Mouse (Mus musculus) stomach, embryonic 16.5 days (tissue): ENCODE measurements at regions not wholly inside any gene's neighbourhood (a gene's known extent, or its start where the extent isn't known, plus 50 kb on each side); places are given as distances from the start of the nearest gene placed in this dataset.

Source experiments
- ATAC-seq: fragments of 200-750 bp; cut with Nextera tagmentation; 2 replicates; pipeline ENCODE4 v1.8.0; 2017; ENCODE audit warnings: moderate number of reproducible peaks, moderate TSS enrichment; ENCODE audit not compliant: insufficient read depth, low FRiP score
- H3K27ac ChIP-seq: fragments of 300-500 bp; sonication (generic); 2 replicates; pipeline ENCODE4 v1.5.1; 2014; ENCODE audit warnings: low read length
- H3K27me3 ChIP-seq: fragments of 300-500 bp; sonication (generic); 2 replicates; pipeline ENCODE4 v1.6.1; 2014; ENCODE audit warnings: low read length, control low read depth, mixed read lengths; ENCODE audit not compliant: control insufficient read depth, insufficient read depth
- H3K36me3 ChIP-seq: fragments of 300-500 bp; sonication (generic); 2 replicates; pipeline ENCODE4 v1.6.1; 2014; ENCODE audit warnings: low read length; ENCODE audit not compliant: control insufficient read depth, insufficient read depth
- H3K4me1 ChIP-seq: fragments of 300-500 bp; sonication (generic); 2 replicates; pipeline ENCODE4 v1.6.1; 2014; ENCODE audit warnings: low read length, control low read depth, mixed read lengths; ENCODE audit not compliant: control insufficient read depth, insufficient read depth
- H3K4me2 ChIP-seq: fragments of 300-500 bp; sonication (generic); 2 replicates; pipeline ENCODE4 v1.6.1; 2014; ENCODE audit warnings: low read depth, low read length, mixed read lengths
- H3K4me3 ChIP-seq: fragments of 300-500 bp; sonication (generic); replicated peaks from 2 replicates; pipeline ENCODE4 v1.5.1; 2014; ENCODE audit warnings: mild to moderate bottlenecking, low read length
- H3K9ac ChIP-seq: fragments of 300-500 bp; sonication (generic); 2 replicates; pipeline ENCODE4 v1.6.1; 2014; ENCODE audit warnings: low read length
- H3K9me3 ChIP-seq: fragments of 300-500 bp; sonication (generic); replicated peaks from 2 replicates; pipeline ENCODE4 v1.6.1; 2016; ENCODE audit warnings: low read length, control low read depth; ENCODE audit not compliant: control insufficient read depth
- WGBS: fragments of 180-500 bp; shearing (Covaris S2); extraction: QIAGEN DNeasy Blood & Tissue Kit; methylation state at CpG from one replicate; pipeline ENCODE4 v1.1.7; 2014; 5-methylcytosine and 5-hydroxymethylcytosine counted together

DNA sequence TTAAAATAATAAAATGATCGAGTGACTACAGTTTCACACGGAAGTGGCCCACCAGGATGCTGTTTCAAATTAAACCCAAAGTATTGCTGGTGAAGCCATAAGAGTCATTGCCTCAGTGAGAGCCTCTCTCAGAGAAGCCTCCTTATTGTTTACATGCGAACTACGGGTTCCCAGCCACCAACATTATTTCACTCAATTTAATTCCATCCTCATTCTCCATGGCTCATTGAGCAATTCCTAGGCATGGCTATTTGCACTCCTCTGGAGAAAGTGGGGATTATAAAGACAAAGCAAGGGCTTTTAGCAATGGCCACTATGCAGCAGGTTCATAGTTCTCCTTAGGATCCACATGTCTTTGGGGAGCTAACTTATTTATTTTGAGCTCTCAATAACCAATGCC is 646.7 kb upstream of the Intu start:
- no peaks in the 10 kb centered on the region for H3K4me1 ChIP-seq
- H3K9me3 ChIP-seq = no peaks in the 10 kb centered on the region
- H3K4me3 ChIP-seq = no peak overlapping the region
- H3K27ac ChIP-seq = no peak overlapping the region
- WGBS = 85% methylated on average over 4 of the region's 4 CpGs
- H3K9ac ChIP-seq = no peak overlapping the region
- H3K27me3 ChIP-seq = no peaks in the 10 kb centered on the region
- H3K4me2 ChIP-seq = no peak overlapping the region
- no peaks in the 10 kb centered on the region for H3K36me3 ChIP-seq
- no peak for ATAC-seq

DNA sequence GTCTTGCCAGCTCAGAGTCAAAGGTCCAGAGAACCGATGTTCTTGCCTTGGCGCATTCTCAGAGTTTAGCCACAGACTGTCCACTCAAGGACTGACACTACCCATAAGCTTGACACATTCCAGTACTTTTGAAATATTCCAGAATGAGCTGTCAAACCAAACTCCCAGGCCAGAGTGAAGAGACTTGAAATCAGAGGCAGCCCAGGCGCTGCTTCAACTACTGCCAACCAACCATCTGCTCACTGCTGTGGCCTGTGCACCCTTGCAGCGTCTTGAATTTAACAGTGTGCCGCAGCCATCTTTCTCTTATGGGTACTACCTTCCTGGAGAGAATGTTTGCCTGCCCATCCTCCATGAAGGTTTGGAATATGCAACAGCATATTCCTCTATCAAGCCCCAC is 642.7 kb upstream of the Intu start:
- H3K4me2 ChIP-seq = no peak overlapping the region
- 66% methylated on average over 5 of the region's 5 CpGs for WGBS
- no peaks in the 10 kb centered on the region for H3K36me3 ChIP-seq
- no peak overlapping the region for H3K9ac ChIP-seq
- no peaks in the 10 kb centered on the region for H3K4me1 ChIP-seq
- no peaks in the 10 kb centered on the region for H3K9me3 ChIP-seq
- H3K27me3 ChIP-seq = no peaks in the 10 kb centered on the region
- no peak; the same call in 1 of the 2 replicates for ATAC-seq
- H3K4me3 ChIP-seq = no peak overlapping the region
- no peak overlapping the region for H3K27ac ChIP-seq

DNA sequence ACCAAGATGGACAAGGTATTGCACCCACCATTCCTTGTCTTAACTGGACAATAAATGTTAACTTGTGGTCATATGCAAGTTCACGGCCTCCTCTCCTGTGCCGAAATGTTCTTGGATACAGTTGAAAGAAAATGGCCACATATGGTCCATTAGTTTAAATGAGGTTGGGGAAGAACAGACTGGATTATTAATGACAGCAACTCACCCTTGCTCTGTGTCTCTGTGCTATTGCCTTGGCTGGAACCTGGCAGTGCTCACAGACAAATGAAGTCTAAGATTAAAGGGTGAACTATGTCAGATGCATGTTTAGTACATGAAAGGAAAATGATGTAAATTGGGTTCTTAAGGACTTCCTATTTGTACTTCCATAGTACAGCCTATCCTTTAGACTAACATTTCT is 641.9 kb upstream of the Intu start:
- Histone ChIP-seq H3K36me3 (no peaks in the 10 kb centered on the region), H3K9ac (no peak overlapping the region), H3K4me1 (no peaks in the 10 kb centered on the region), H3K27me3 (no peaks in the 10 kb centered on the region), H3K4me2 (no peak overlapping the region), H3K27ac (no peak overlapping the region), H3K9me3 (no peaks in the 10 kb centered on the region), H3K4me3 (no peak overlapping the region)
- 76% methylated on average over 2 of the region's 2 CpGs for WGBS
- no peak for ATAC-seq

DNA sequence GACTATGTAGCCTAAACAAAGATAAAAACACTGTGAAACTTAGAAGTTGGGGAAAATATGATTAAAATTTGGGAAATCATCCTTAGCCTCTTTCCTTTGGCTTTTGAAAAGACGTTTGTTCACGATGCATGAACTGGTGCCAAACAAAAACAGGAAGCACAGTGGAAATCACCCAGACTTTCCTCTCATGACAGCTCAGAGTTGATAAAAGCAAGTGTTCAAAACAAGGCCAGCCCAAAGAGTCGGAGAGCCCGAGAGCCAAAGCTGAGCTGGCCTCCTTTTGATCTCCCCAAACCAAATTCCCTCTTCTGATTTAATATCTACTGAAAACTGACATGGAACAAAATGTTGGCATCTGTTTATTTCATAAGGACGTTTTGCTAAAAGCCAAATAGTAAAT is 632.1 kb upstream of the Intu start:
- H3K27ac ChIP-seq = no peak overlapping the region
- no peaks in the 10 kb centered on the region for H3K4me1 ChIP-seq
- 48% methylated on average over 5 of the region's 5 CpGs for WGBS
- H3K27me3 ChIP-seq = no peaks in the 10 kb centered on the region
- no peaks in the 10 kb centered on the region for H3K9me3 ChIP-seq
- ATAC-seq = no peak
- no peak overlapping the region for H3K9ac ChIP-seq
- no peak overlapping the region for H3K4me3 ChIP-seq
- no peaks in the 10 kb centered on the region for H3K36me3 ChIP-seq
- no peak overlapping the region for H3K4me2 ChIP-seq

DNA sequence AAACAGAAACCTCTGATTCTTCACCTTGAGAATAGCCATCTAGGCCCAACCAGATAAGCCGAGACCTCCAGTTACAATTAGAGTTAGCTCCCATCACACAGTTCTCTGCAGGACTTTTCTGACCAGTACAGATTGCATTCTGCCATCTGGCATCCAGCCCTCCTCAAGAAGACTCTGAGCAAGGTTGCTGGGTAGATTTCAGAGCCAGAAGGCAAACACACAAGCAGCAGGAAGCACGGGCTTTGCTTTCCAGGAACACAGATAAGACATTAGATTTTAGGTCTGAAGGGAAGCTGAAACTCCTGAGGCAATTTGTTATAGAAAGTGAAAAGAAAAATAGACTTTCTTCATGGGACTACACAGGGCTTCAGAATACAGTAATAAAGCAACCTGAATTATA is 630.9 kb upstream of the Intu start:
- no peaks in the 10 kb centered on the region for H3K9me3 ChIP-seq
- H3K27ac ChIP-seq = no peak overlapping the region
- no peak for ATAC-seq
- H3K4me1 ChIP-seq = no peaks in the 10 kb centered on the region
- H3K27me3 ChIP-seq = no peaks in the 10 kb centered on the region
- no peak overlapping the region for H3K4me3 ChIP-seq
- no peak overlapping the region for H3K4me2 ChIP-seq
- 61% methylated on average over 2 of the region's 2 CpGs for WGBS
- H3K36me3 ChIP-seq = no peaks in the 10 kb centered on the region
- no peak overlapping the region for H3K9ac ChIP-seq

DNA sequence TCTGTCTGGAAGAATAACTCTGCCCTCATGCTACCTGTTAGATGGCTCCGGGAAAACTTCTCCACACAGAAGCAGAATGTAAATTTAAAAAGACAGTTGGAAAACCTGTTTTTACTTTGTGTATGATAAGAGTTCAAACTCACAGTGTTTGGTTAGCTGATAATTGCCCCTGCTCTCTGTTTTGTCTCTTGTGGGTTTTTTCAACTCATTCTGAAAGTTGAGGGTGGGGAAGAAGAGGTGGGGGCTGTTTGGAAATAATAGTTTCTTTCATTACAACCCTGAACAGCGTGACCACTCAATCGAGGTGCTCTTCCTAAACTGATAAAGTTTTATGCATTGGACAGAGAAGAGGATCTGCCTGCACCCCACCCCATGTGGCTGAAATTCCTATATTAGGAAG is 626.7 kb upstream of the Intu start:
- no peak for ATAC-seq
- Histone ChIP-seq H3K4me3 (no peak overlapping the region), H3K36me3 (no peaks in the 10 kb centered on the region), H3K9me3 (no peaks in the 10 kb centered on the region), H3K27me3 (no peaks in the 10 kb centered on the region), H3K27ac (no peak overlapping the region), H3K9ac (no peak overlapping the region), H3K4me1 (no peaks in the 10 kb centered on the region), H3K4me2 (no peak overlapping the region)
- 51% methylated on average over 3 of the region's 3 CpGs for WGBS

DNA sequence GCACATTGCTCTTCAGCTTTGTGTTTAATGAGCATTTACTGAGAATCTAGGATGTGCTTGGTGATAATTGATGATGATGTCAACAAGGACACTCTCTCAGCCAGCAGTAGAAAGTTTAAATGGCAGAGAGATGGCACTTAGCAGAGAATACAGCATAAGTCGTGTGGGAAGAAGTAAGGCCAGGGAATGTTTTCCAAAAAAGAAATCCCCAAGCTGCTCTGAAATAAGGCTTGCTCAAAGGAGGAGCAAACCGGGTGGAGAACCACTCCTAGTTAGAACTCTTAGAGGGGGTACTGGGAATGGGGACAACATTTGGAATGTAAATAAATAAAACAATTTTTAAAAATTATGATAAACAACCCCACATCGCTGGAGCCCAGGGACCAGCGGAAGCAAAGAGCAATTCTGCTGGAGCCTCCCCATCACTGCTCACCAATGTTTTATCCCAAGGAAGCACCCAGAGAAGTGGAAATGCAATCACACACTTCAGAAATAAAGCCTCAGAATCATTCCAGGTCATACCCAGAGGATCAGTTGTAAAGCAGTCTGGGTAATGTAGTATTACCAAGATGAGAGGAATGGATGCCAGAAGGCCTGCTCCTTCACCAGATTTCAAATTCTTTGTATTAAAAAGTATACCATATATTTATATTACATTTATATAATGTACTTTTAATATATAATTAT is 622.3 kb upstream of the Intu start:
- no peaks in the 10 kb centered on the region for H3K27me3 ChIP-seq
- ATAC-seq = no peak
- 64% methylated on average over 4 of the region's 4 CpGs for WGBS

DNA sequence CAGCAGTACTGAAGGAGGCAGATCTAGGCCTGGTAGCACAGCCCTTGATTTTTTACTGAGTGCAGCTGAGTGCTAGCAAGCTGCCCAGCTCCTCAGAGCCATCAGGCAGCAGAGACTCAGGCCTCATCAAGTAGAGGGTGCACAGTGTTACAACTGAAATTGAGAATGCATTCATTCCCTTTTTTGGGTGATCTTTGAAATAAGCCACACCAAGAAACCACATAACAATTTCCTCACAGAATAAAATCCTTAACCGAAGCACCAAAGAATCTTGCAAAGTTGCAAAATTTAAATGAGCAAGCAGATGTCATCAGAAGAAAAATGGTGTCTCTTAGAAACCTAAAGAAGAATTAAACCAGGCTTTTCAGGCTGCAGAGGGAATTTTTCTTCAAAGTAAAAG is 621.4 kb upstream of the Intu start:
- no peak overlapping the region for H3K4me2 ChIP-seq
- no peak overlapping the region for H3K4me3 ChIP-seq
- no peak for ATAC-seq
- no peaks in the 10 kb centered on the region for H3K27me3 ChIP-seq
- no peaks in the 10 kb centered on the region for H3K36me3 ChIP-seq
- peak overlapping the region; percentile 14; the same call in 1 of the 2 replicates for H3K27ac ChIP-seq
- 54% methylated on average over 1 of the region's 1 CpGs for WGBS
- no peaks in the 10 kb centered on the region for H3K9me3 ChIP-seq
- H3K4me1 ChIP-seq = no peaks in the 10 kb centered on the region
- H3K9ac ChIP-seq = no peak overlapping the region

More for the DNA sequence above, 622.3 kb upstream of the Intu start:
- no peaks in the 10 kb centered on the region for H3K9me3 ChIP-seq
- no peak overlapping the region for H3K4me3 ChIP-seq
- H3K4me1 ChIP-seq = no peaks in the 10 kb centered on the region
- no peak overlapping the region for H3K27ac ChIP-seq
- H3K9ac ChIP-seq = no peak overlapping the region
- no peak overlapping the region for H3K4me2 ChIP-seq
- no peaks in the 10 kb centered on the region for H3K36me3 ChIP-seq

DNA sequence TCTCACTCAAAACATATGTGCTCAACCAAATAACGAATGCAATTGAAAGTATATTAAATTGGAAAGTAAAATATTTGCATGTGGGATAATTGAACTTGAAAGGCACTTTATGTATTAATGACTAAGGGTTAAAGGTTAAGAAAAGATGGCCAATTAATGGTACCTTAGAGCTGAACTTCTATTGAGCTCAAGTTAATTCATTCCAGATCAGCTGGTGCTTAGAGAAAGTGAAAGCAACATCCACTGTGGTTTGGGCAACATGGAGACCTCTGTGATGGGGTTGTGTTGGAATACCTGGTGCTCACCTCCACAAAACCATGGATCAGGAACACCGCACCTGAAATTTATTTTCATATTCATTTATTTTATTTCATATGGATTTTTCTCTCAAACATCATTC is 612.5 kb upstream of the Intu start:
- Histone ChIP-seq H3K4me2 (no peak overlapping the region), H3K4me1 (no peaks in the 10 kb centered on the region), H3K27ac (no peak overlapping the region), H3K9me3 (no peaks in the 10 kb centered on the region), H3K36me3 (no peaks in the 10 kb centered on the region), H3K27me3 (no peaks in the 10 kb centered on the region), H3K9ac (no peak overlapping the region), H3K4me3 (no peak overlapping the region)
- 90% methylated on average over 2 of the region's 2 CpGs for WGBS
- no peak for ATAC-seq
